Mouse (Mus musculus) bone marrow, adult 2 months (tissue): ENCODE measurements around the gene Txk.

Experiments used
- CTCF ChIP-seq: fragments of 200-500 bp; IDR thresholded peaks from 2 replicates; pipeline ENCODE4 v1.5.1; 2011; ENCODE audit warnings: low read length, control low read depth; ENCODE audit not compliant: control insufficient read depth, insufficient read depth
- POLR2A ChIP-seq: fragments of 200-500 bp; IDR thresholded peaks from 2 replicates; pipeline ENCODE4 v1.6.1; 2011; ENCODE audit warnings: low read depth, mild to moderate bottlenecking, control low read depth, low read length, borderline replicate concordance; ENCODE audit not compliant: control insufficient read depth

- TF ChIP-seq CTCF (no peak), POLR2A (no peak)
Measured at GRCm38 (mm10) chr5:72761758-72762157, 9.2 kb upstream of the Txk start.
